Mouse (Mus musculus): Measurements from ENCODE around the gene Pcnx3.

Gene Pcnx3

GRCm38 (mm10) chr19:5688200-5689087 is at the start of gene Pcnx3, which contains the start of gene Map3k11:
TSS of gene Pcnx3 (minus strand) at chr19:5688908.
TSS of gene Map3k11 (plus strand) at chr19:5688742.
- DNase-seq (ENCODE audit: low read depth), result peak; percentile 99

GRCm38 (mm10) chr19:5734325-5734724 is 45.6 kb upstream of the Pcnx3 start:
- no peak for DNase-seq (ENCODE audit: low read depth)

GRCm38 (mm10) chr19:5731264-5731978 is 42.7 kb upstream of the Pcnx3 start:
- peak; percentile 89 for DNase-seq (ENCODE audit: low read depth)

DNA sequence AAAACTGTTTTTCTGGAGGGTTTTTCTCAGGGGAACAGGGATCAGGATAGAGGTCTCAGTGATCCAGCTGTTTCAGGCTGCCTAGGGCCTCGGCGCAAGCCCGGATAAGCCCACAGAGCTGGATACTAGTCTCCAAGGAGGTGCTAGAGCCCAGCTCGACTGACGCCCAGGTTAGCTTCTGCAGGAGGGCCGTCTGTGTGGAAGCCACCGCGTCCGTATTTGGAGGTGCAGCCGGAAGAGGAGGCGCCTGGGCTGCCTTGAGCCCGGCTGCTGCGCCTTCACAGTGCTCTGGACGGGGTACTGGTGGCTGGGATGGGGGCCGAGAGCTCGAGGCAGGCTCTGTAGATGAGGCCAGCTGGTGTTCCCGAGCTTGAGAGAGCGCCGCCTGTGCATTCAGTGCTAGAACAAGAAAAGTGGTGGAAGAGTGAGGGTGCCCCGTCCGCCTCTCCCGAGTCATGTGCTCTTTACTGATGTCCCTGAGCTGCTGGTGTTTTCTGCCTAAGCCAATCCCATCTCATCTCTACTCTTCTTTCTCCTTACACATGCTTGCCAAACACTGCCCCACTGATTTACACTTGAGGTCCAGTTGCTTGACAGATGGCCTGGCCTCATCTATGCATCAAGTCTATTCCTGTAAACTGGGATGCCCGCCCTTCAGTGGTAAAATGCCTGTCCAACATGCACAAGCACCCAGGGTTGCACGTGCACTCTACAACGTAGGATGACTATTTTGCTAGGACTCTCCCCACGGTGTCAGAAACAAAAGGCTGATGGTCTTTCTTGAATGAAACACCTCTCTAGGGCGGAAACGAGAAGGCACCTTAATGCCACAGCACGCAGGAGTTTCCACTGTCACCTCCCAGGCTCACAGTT is 41.8 kb upstream of the Pcnx3 start:
- DNase-seq (ENCODE audit: low read depth), result no peak

- peak; percentile 85 for DNase-seq (ENCODE audit: low read depth)
These were observed 40.7 kb upstream of the Pcnx3 start, which contains the start of gene Fam89b for GRCm38 (mm10) chr19:5729444-5729815. TSS of gene Fam89b (minus strand) at chr19:5729653.

DNA sequence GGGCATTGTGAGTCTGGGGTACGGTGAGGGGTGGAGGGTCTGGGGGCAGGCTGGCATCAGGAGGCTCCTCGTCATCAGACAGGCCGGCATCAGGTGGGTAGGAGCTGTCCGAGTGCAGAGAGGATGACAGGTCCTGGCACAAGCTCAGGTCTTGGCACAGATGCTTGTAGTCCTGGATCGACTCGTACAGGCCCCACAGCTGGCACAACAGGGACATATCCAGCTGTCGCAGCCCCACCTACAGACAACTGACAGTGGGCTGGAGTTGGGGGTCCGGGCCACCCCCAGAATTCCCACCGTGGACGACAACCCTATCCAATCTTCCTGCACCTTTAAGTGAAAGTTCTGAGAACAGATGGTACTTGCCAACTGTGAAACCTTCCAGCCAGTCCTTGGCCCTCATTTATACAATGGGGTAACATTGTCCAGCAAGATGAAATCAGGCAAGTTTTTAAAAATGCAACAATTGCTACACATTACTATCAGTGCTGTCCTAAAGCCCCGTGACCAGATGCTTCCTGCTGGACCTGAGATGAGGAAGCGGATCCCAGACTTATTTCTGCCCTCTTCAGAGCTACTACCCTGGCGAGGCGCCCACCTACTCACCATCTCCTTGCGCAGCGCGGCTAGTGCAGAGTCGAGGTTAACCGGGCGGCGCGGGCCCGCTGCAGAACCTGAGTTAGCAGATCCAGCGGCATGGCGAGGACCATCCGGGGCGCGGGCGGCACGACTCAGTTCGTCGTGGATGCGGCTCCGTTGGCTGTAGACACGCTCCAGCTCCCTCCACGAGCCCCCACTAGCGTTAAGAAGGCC is 40.1 kb upstream of the Pcnx3 start:
- peak; percentile 51 for DNase-seq (ENCODE audit: low read depth)

- DNase-seq (ENCODE audit: low read depth), result peak; percentile 91
These were observed 39.0 kb upstream of the Pcnx3 start for GRCm38 (mm10) chr19:5727701-5728100.

DNA sequence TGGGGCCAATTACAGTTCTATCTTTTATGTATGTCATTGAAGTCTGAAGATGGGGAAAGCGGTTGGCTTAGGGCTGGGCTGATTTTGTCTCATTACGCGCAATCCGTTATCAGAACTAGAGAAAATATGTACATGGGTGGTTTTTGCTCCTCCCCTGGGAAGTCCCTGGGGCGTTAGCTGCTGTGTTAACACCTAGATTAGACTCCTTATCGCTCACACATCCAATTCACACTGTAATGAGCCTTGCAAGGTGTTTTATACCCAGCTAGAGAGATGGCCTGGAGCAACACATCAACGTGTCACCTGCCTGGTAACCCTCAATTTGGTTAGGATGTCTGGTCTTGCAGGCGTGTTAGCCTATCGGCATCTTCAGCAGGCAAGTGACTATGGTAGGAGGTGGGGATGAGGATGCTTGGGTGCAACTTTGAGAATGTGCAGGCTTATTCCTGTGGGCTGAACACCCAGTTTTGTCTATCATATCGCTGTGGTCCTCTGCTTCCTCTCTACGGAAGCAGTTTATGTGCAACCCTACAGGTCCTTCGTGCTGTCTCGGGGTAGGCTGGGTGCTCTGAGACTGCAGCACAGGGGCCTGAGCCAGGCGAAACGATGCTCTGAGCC is 38.4 kb upstream of the Pcnx3 start:
- peak; percentile 73 for DNase-seq (ENCODE audit: low read depth)

GRCm38 (mm10) chr19:5725767-5726515 is 37.2 kb upstream of the Pcnx3 start, which contains the start of gene Ehbp1l1:
TSS of gene Ehbp1l1 (minus strand) at chr19:5726317.
- peak; percentile 81 for DNase-seq (ENCODE audit: low read depth)

DNA sequence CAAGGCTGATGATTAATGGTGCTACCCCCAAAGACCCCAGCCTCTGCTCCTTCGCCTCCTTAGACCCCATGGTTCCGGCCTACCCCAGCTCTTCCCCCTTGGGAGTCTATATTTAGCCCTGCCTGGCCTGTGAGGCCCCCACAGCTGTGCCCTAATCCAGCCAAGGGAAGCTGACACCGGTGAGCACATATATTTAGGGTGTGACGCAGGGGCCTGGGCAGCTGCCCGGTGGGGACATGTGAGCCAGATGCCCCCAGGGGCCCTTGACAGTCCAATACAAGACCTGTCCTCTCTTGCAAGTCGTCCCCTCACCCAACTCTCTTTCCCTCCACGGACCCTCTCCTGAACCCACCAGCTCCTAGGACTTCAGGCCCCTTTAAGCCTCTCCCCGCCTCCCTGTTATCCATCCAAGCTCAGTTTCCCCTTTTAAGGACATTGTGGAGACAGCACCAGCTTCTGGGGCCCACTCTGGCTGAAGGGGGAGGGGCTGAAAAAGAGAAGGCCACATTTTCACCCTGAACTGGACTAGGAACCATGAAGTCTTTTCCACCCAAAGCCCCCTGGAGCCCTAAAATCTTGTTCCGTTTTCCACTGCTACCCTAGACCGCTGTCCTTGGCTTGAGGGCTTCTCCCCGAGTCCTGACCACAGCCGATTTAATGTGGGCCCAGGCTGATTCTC is 36.5 kb upstream of the Pcnx3 start:
- DNase-seq (ENCODE audit: low read depth), result no peak

DNA sequence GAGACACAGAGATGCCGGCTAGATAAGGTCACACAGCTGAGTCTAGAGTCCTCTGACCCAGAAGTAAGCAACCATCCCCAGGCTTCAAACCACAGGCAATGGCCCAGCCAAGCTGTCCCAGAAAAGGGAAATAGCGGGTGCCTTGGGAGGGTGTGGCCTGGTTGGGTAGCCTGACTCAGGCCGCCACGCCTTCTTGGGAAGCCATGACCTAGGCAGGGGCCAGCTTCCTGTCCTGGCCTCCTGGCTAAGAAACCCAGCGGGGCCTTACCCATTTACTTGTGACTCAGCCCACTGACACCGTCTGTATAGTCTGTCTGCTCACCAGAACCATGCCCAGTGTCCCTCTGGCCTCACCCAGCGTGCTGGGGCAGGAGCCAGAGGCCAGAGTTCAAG is 35.8 kb upstream of the Pcnx3 start:
- DNase-seq (ENCODE audit: low read depth), result peak; percentile 42

DNA sequence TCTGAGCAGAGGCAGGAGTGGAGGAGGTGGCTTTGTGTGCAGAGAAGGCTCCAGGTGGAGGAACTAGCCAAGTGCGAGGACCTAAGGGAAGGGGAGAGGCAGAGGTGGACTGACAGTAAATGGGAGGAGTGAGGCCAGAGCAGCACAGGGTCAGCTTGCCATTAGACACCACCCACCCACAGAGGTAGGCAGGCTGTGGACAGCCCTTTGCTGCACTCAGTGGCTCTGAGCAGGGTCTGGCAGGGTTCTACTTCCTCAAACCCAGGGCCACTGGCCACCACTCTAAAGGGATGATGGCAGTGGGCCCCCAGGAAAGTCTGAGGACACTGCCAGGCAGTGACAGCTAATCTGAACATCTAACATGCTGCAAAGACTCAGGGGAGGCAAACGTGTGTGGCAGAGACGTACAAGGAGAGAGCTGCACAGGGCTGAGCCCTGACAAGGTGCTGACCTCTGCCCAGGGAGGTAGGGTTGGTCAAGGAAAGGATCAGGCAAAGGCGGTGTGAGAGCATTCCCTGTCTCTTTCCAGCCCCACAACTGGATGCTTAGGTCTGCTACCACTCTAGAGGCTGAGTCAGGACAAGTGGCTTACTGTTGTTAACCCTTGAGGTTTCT is 35.3 kb upstream of the Pcnx3 start:
- DNase-seq (ENCODE audit: low read depth), result no peak

- DNase-seq (ENCODE audit: low read depth), result no peak
These were observed 34.2 kb upstream of the Pcnx3 start for GRCm38 (mm10) chr19:5722848-5723425.

DNA sequence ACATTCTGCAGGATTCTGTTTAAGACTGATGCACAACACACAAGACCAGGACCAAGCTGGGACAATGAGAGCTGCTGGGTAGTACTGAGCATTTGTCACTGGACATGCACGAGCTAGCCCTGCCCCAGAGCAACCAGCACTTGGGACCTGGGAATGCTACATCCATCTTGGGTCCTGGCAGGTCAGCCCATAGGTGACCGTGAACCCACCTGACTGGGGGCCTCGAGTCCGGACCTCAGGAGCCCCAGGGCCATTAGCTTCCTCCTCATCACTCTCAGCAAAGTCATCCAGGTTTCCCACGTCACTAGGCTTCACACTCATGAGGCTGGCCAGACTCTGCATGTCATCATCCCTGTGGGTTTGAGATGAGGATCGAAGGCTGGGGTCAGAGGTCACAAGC is 32.5 kb upstream of the Pcnx3 start:
- DNase-seq (ENCODE audit: low read depth), result no peak

DNA sequence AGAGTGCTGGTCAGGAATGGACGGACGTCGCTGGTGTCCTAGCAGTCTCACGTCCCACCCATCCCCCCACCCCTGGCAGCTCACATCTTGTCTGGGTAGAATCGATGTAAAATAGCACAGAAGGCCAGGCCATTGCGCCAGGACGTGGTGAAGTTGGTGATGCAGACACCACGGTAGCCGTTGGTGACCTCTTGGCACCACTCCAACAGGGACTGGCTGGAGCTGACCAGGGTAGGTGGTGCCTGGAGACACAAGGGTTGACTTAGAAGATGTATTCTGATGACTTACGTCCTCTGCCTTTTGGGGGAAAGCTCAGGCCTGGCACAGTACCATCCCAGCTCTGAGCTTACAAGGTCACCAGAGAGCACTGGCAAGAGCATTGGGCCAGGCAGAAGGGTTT is 28.2 kb upstream of the Pcnx3 start:
- no peak for DNase-seq (ENCODE audit: low read depth)

GRCm38 (mm10) chr19:5715793-5716688 is 27.3 kb upstream of the Pcnx3 start:
- no peak for DNase-seq (ENCODE audit: low read depth)

DNA sequence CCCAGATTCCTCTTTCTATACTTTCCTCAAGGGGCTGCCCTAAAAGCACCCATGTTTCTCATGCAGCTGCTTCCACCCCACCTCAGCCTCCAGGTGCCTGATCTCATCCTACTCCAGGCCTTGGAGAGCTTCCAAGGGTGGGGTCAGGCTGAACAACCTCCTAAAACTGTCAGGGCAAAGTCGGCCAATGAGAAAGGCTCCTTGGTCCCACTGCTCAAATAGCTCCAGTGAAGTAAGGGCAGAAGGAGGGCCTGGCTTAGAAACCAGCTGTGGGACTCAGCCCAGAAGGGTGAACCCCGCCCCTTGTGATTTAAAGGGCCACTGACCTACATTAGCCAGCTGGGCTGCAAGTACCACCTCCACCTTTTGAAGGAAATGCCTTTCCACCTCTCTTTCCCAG is 25.0 kb upstream of the Pcnx3 start:
- no peak for DNase-seq (ENCODE audit: low read depth)

DNA sequence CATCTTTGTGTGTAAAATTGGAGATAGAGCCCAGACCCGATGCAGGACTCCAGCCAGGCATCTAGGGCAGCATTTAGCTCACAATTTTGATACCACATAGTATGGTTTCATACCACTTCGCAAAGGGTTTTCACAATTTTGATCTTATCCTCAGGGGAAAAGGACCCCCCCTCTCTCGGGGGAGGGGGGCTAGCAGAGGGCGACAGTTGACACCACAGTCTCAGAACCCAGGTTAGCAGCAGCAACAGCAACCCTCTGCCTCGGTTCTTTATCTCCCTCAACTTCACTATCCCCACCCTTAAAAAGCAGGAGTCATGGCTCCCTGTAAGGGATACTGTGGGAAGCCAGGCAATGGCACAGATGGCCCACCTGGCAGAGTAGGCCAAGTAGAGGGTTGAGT is 24.5 kb upstream of the Pcnx3 start:
- DNase-seq (ENCODE audit: low read depth), result no peak
